In the genomic region with DNA sequence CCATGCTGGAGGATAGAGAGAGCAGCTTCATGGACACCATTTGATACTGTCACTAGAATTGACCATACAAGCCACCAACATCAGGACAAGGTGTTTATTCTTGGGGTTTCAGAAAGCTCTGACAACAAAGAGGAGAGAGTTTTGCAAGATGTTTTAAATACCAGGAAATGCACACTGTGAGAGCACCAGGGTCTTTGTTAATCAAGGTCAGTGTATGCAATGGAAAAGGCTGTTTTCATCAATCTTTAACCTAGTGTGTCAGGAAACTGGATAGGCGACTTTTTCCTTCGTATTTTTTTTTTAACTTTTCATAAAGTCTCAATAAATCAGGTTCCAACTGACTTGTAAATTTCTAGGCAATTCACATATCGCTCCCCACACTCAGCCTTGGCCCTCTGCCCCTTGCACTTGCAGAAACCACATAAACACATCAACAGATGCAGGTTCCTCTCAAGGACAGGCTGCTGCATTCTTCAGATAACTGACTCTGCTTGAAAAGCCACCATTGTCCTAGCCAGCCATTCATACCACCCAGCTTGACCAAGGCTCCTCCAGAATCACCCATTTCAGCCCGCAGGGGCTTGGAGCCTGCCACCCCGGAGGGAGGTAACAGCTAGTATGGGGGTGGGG, we compare ENCODE assay signal across 12 mouse cellular contexts.
DNase-seq lines count a peak whose midpoint lies in the region; ATAC-seq and TF ChIP-seq lines count a peak whose summit lies in the region.
"Had no signal": no experiment of that assay in that cellular context is flagged by ENCODE, and none has a peak within 500 bp of the region (broad histone marks: within the 10 kb centered on the region; RNA-seq: fewer than 3 reads in every experiment).

No protein-coding gene starts in this region.

- H3K27me3 ChIP-seq in intestine, embryonic 16.5 days (replicated peaks; ENCODE audit: control insufficient read depth, insufficient read depth, low read length), result no peaks in the 10 kb centered on the region
- no peaks in the 10 kb centered on the region for H3K27me3 ChIP-seq in heart, adult 2 months (ENCODE audit: control insufficient read depth, insufficient read depth, low read length)
- H3K27me3 ChIP-seq: heart, embryonic 13.5 days had no signal

- no peak overlapping the region; the same call in 1 of the 2 replicates for H3K4me2 ChIP-seq in intestine, embryonic 16.5 days (ENCODE audit: low read depth, low read length)
- H3K4me2 ChIP-seq: heart, embryonic 13.5 days had no signal

- intact Hi-C loops in heart, adult 2 months (cut with DNase I), result no loop called here

- no peaks in the 10 kb centered on the region for H3K9me3 ChIP-seq in intestine, embryonic 16.5 days (ENCODE audit: control insufficient read depth, low read length)
- H3K9me3 ChIP-seq: heart, embryonic 13.5 days had no signal

- no peak overlapping the region for H3K9ac ChIP-seq in intestine, embryonic 16.5 days (ENCODE audit: low read depth, low read length)
- H3K9ac ChIP-seq in heart, adult 2 months (ENCODE audit: low read depth, low read length), result no peak overlapping the region
- H3K9ac ChIP-seq: heart, embryonic 13.5 days had no signal

- no peaks in the 10 kb centered on the region for H3K36me3 ChIP-seq in intestine, embryonic 16.5 days (ENCODE audit: control insufficient read depth, insufficient read depth, low read length)
- no peaks in the 10 kb centered on the region for H3K36me3 ChIP-seq in heart, adult 2 months (ENCODE audit: control insufficient read depth, insufficient read depth, low read length)
- H3K36me3 ChIP-seq: heart, embryonic 13.5 days had no signal

- no peak for TF ChIP-seq POLR2A in heart, adult 2 months (IDR thresholded peaks at IDR 0.05; ENCODE audit: insufficient read depth, low read depth, low read length)

- peak; percentile 79 for ATAC-seq in intestine, embryonic 16.5 days
- ATAC-seq: hindbrain, postnatal 0 days had no signal

- H3K27ac ChIP-seq in intestine, embryonic 16.5 days (ENCODE audit: low read length), result peak overlapping the region; percentile 9
- no peak overlapping the region for H3K27ac ChIP-seq in heart, adult 2 months
- H3K27ac ChIP-seq: gastrocnemius, adult 2 months; heart, embryonic 13.5 days; hindbrain, postnatal 0 days had no signal

- TF ChIP-seq CTCF in heart, adult 2 months (IDR thresholded peaks at IDR 0.05), result no peak

- H3K79me2 ChIP-seq in heart, adult 2 months (replicated peaks; ENCODE audit: control insufficient read depth, insufficient read depth, low read length), result no peaks in the 10 kb centered on the region

- WGBS in intestine, embryonic 16.5 days, result 4% methylated on average over 5 of the region's 5 CpGs
- 29% methylated on average over 5 of the region's 5 CpGs for WGBS in heart, adult 2 months

- DNase-seq in ovary, adult 18-20 months (ENCODE audit: low spot score), result peak; percentile 64
- DNase-seq in ovary, postnatal 10 days (ENCODE audit: low spot score), result no peak
- peak; percentile 33 for DNase-seq in adrenal gland, postnatal 14 days
- DNase-seq in testis, postnatal 10 days (ENCODE audit: low spot score), result peak; percentile 67
- DNase-seq in heart, adult 2 months, result no peak
- DNase-seq in heart, adult 18-20 months, result no peak
- no peak for DNase-seq in thymus, postnatal 10 days (ENCODE audit: low spot score in 2 of 2)
- DNase-seq: cerebellum, postnatal 36 days; gastrocnemius, adult 2 months had no signal

- H3K4me3 ChIP-seq in intestine, embryonic 16.5 days (ENCODE audit: low read length), result no peak overlapping the region
- no peak overlapping the region for H3K4me3 ChIP-seq in heart, adult 2 months
- H3K4me3 ChIP-seq: gastrocnemius, adult 2 months; heart, embryonic 13.5 days had no signal

- no peak for TF ChIP-seq EP300 in heart, adult 2 months (IDR thresholded peaks at IDR 0.05; ENCODE audit: insufficient read depth, low read depth, low read length)

- H3K4me1 ChIP-seq in intestine, embryonic 16.5 days (ENCODE audit: control insufficient read depth, insufficient read depth, low read length), result peaks cover 13% of the 10 kb centered on the region
- H3K4me1 ChIP-seq in heart, adult 2 months (ENCODE audit: control insufficient read depth, insufficient read depth, low read length), result no peaks in the 10 kb centered on the region

Comparison
In these comparisons a context has a peak if more than half of its experiments do, and no peak if none do; other contexts are left out.
1. DNase-seq: peak in ovary, adult 18-20 months (single experiment), adrenal gland, postnatal 14 days (single experiment) and testis, postnatal 10 days (single experiment); none in ovary, postnatal 10 days (single experiment), heart, adult 2 months (0 of 2), heart, adult 18-20 months (0 of 2) and thymus, postnatal 10 days (0 of 2).